Mouse (Mus musculus) hindbrain, embryonic 16.5 days (tissue): ENCODE measurements around the gene Smurf1. TPM values are rescaled to one million over a fixed set of nuclear protein-coding genes. Genes with fewer than 3 reads are reported as not detected.
A peak's percentile ranks its signal among the peaks of the same experiment; 100 is the strongest.

Source experiments
- ATAC-seq: fragments of 200-750 bp; cut with Nextera tagmentation; 2 replicates; pipeline ENCODE4 v1.8.0; 2017; ENCODE audit warnings: moderate TSS enrichment, moderate library complexity
- H3K27ac ChIP-seq: fragments of 300-500 bp; sonication (generic); 2 replicates; pipeline ENCODE4 v1.5.1; 2014; ENCODE audit warnings: low read depth, mild to moderate bottlenecking, control low read depth, low read length, moderate library complexity
- H3K27me3 ChIP-seq: fragments of 300-500 bp; sonication (generic); replicated peaks from 2 replicates; pipeline ENCODE4 v1.6.1; 2014; ENCODE audit warnings: low read length; ENCODE audit not compliant: control insufficient read depth, insufficient read depth
- H3K36me3 ChIP-seq: fragments of 300-500 bp; sonication (generic); 2 replicates; pipeline ENCODE4 v1.6.1; 2014; ENCODE audit warnings: mild to moderate bottlenecking, low read length, moderate library complexity, mixed read lengths; ENCODE audit not compliant: control insufficient read depth, insufficient read depth
- H3K4me1 ChIP-seq: fragments of 300-500 bp; sonication (generic); 2 replicates; pipeline ENCODE4 v1.6.1; 2014; ENCODE audit warnings: low read depth, low read length; ENCODE audit not compliant: control insufficient read depth, insufficient read depth
- H3K4me2 ChIP-seq: fragments of 300-500 bp; sonication (generic); 2 replicates; pipeline ENCODE4 v1.6.1; 2014; ENCODE audit warnings: mild to moderate bottlenecking, low read length, control low read depth, moderate library complexity
- H3K4me3 ChIP-seq: fragments of 300-500 bp; sonication (generic); 2 replicates; pipeline ENCODE4 v1.5.1; 2014; ENCODE audit warnings: mild to moderate bottlenecking, low read length, control low read depth, moderate library complexity
- H3K9ac ChIP-seq: fragments of 300-500 bp; sonication (generic); 2 replicates; pipeline ENCODE4 v1.6.1; 2014; ENCODE audit warnings: low read depth, mild to moderate bottlenecking, control low read depth, low read length, moderate library complexity
- H3K9me3 ChIP-seq: fragments of 300-500 bp; sonication (generic); 2 replicates; pipeline ENCODE4 v1.6.1; 2014; ENCODE audit warnings: mild to moderate bottlenecking, low read length, moderate library complexity; ENCODE audit not compliant: control insufficient read depth
- WGBS: fragments of 180-500 bp; shearing (Covaris S2); extraction: QIAGEN DNeasy Blood & Tissue Kit; methylation state at CpG from one replicate; pipeline ENCODE4 v1.1.7; 2014; 5-methylcytosine and 5-hydroxymethylcytosine counted together
- polyA plus RNA-seq: library from polyadenylated mRNA; unstranded; fragments of >200 nt; fragmentation: Nextera tagmentation; extraction: Ambion mirVana; gene quantifications from 2 replicates; pipeline ENCODE4 v1.2.1, GENCODE M21; 2015

Smurf1 gene
- polyA plus RNA-seq, 1 experiment from 2014 or later: 14.9 TPM

DNA sequence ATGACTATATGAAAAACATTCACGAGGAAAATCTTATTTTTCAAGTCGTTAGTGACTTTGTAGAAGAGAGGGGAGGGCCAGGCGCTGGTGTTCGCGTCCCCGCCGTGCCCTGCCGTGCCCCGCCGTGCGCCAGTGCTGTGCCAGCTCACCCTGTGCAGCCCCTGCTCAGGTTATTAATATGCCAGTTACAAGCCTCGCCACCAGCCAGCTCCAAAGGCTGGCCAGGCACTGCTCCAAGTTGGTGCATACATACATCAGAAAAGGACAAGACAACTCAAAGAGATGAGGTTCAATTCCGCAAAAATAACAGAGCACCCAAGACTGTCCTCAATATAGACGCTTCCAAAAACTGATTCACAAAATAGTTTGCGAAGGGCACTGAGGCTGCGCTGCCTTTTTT is 51.7 kb downstream of the Smurf1 start:
- no peaks in the 10 kb centered on the region for H3K9me3 ChIP-seq
- no peak overlapping the region for H3K4me3 ChIP-seq
- 51% methylated on average over 16 of the region's 16 CpGs for WGBS
- peaks cover 29% of the 10 kb centered on the region for H3K4me1 ChIP-seq
- H3K36me3 ChIP-seq: no peaks in the 10 kb centered on the region
- no peak overlapping the region; the same call in 1 of the 2 replicates for H3K4me2 ChIP-seq
- no peak overlapping the region for H3K27ac ChIP-seq
- no peak; the same call in 1 of the 2 replicates for ATAC-seq
- no peak overlapping the region for H3K9ac ChIP-seq
- H3K27me3 ChIP-seq: no peaks in the 10 kb centered on the region

GRCm38 (mm10) chr5:144913361-144913760 is 52.3 kb downstream of the Smurf1 start:
- Histone ChIP-seq H3K4me3 (no peak overlapping the region), H3K9me3 (no peaks in the 10 kb centered on the region), H3K4me2 (no peak overlapping the region), H3K27ac (0 out of 2 replicates have a peak overlapping the region, but pooled peaks have one; percentile 4), H3K9ac (no peak overlapping the region), H3K27me3 (no peaks in the 10 kb centered on the region), H3K4me1 (peaks cover 29% of the 10 kb centered on the region), H3K36me3 (no peaks in the 10 kb centered on the region)
- WGBS: 89% methylated on average over 5 of the region's 5 CpGs
- no peak for ATAC-seq

GRCm38 (mm10) chr5:144912519-144913310 is 52.9 kb downstream of the Smurf1 start:
- Histone ChIP-seq H3K4me3 (no peak overlapping the region), H3K36me3 (no peaks in the 10 kb centered on the region), H3K9me3 (no peaks in the 10 kb centered on the region), H3K27ac (no peak overlapping the region), H3K9ac (no peak overlapping the region), H3K4me2 (no peak overlapping the region), H3K27me3 (no peaks in the 10 kb centered on the region), H3K4me1 (peaks cover 29% of the 10 kb centered on the region)
- ATAC-seq: no peak
- WGBS: 44% methylated on average over 7 of the region's 7 CpGs

GRCm38 (mm10) chr5:144909521-144909920 is 56.1 kb downstream of the Smurf1 start:
- Histone ChIP-seq H3K36me3 (no peaks in the 10 kb centered on the region), H3K4me2 (no peak overlapping the region), H3K4me1 (peaks cover 25% of the 10 kb centered on the region), H3K4me3 (no peak overlapping the region), H3K9ac (no peak overlapping the region), H3K27ac (no peak overlapping the region), H3K9me3 (no peaks in the 10 kb centered on the region), H3K27me3 (no peaks in the 10 kb centered on the region)
- no peak for ATAC-seq
- WGBS: 75% methylated on average over 4 of the region's 4 CpGs

DNA sequence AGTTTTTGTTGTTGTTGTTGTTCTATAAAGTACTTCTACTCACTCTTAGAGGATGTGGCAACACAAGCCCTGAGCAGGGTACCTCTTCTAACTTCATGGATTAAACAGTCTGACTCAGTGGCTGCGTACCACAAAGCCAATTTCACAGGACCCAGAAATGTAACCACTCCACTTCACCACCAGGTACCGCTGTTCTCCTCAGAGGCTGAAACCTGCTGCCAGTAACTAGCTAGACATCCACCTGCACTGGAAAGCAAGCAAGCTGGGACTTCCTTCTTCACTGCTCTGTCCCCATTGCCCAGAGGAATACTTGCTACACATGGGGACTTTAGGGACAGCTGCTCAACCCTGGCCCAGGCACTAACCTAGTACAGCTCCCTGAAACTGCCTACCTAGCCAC is 58.1 kb downstream of the Smurf1 start:
- H3K4me2 ChIP-seq: no peak overlapping the region
- H3K4me1 ChIP-seq: peaks cover 11% of the 10 kb centered on the region; the same call in 1 of the 2 replicates
- no peaks in the 10 kb centered on the region for H3K9me3 ChIP-seq
- no peak overlapping the region for H3K4me3 ChIP-seq
- H3K9ac ChIP-seq: no peak overlapping the region
- no peaks in the 10 kb centered on the region for H3K36me3 ChIP-seq
- 68% methylated on average over 2 of the region's 2 CpGs for WGBS
- H3K27me3 ChIP-seq: no peaks in the 10 kb centered on the region
- no peak for ATAC-seq
- no peak overlapping the region for H3K27ac ChIP-seq

- Histone ChIP-seq H3K9me3 (no peaks in the 10 kb centered on the region), H3K4me2 (no peak overlapping the region), H3K4me1 (no peaks in the 10 kb centered on the region), H3K9ac (no peak overlapping the region), H3K27ac (no peak overlapping the region), H3K27me3 (no peaks in the 10 kb centered on the region), H3K36me3 (0 out of 2 replicates have a peak, but pooled peaks cover 2% of the 10 kb centered on the region), H3K4me3 (no peak overlapping the region)
- 82% methylated on average over 12 of the region's 12 CpGs for WGBS
- ATAC-seq: no peak
Measured at GRCm38 (mm10) chr5:144904356-144905134, 61.1 kb downstream of the Smurf1 start.

GRCm38 (mm10) chr5:144901791-144902190 is 63.9 kb downstream of the Smurf1 start:
- H3K27me3 ChIP-seq: no peaks in the 10 kb centered on the region
- H3K4me2 ChIP-seq: no peak overlapping the region
- no peak overlapping the region for H3K27ac ChIP-seq
- no peaks in the 10 kb centered on the region for H3K4me1 ChIP-seq
- H3K4me3 ChIP-seq: no peak overlapping the region
- H3K36me3 ChIP-seq: 0 out of 2 replicates have a peak, but pooled peaks cover 5% of the 10 kb centered on the region
- H3K9me3 ChIP-seq: no peaks in the 10 kb centered on the region
- no peak overlapping the region for H3K9ac ChIP-seq
- no peak for ATAC-seq
- WGBS: 68% methylated on average over 10 of the region's 10 CpGs

GRCm38 (mm10) chr5:144901035-144901434 is 64.6 kb downstream of the Smurf1 start:
- no peaks in the 10 kb centered on the region for H3K9me3 ChIP-seq
- H3K36me3 ChIP-seq: 0 out of 2 replicates have a peak, but pooled peaks cover 5% of the 10 kb centered on the region
- H3K9ac ChIP-seq: no peak overlapping the region
- H3K4me1 ChIP-seq: no peaks in the 10 kb centered on the region
- no peak for ATAC-seq
- 85% methylated on average over 7 of the region's 7 CpGs for WGBS
- no peak overlapping the region for H3K4me2 ChIP-seq
- H3K4me3 ChIP-seq: no peak overlapping the region
- H3K27me3 ChIP-seq: no peaks in the 10 kb centered on the region
- no peak overlapping the region for H3K27ac ChIP-seq

GRCm38 (mm10) chr5:144898448-144899052 is 67.1 kb downstream of the Smurf1 start:
- Histone ChIP-seq H3K27ac (no peak overlapping the region), H3K9ac (no peak overlapping the region), H3K9me3 (no peaks in the 10 kb centered on the region), H3K4me1 (no peaks in the 10 kb centered on the region), H3K27me3 (no peaks in the 10 kb centered on the region), H3K36me3 (peaks cover 10% of the 10 kb centered on the region), H3K4me2 (no peak overlapping the region), H3K4me3 (no peak overlapping the region)
- 37% methylated on average over 7 of the region's 7 CpGs for WGBS
- no peak for ATAC-seq
